Mouse (Mus musculus) CH12.LX (cell line): ENCODE measurements at regions not wholly inside any gene's neighbourhood (a gene's known extent, or its start where the extent isn't known, plus 50 kb on each side); places are given as distances from the start of the nearest gene placed in this dataset.

ENCODE experiments used
- DNase-seq: peaks from one replicate; pipeline ENCODE4 v3.0.0-alpha.2; 2013; ENCODE audit errors: extremely low read depth
- H3K27ac ChIP-seq: 2 replicates; pipeline ENCODE4 v1.5.1; 2012; ENCODE audit warnings: low read depth, mild to moderate bottlenecking, control low read depth, moderate library complexity; ENCODE audit not compliant: insufficient read depth
- H3K27me3 ChIP-seq: replicated peaks from 2 replicates; pipeline ENCODE3; 2012; ENCODE audit warnings: inconsistent platforms
- H3K36me3 ChIP-seq, 2 experiments: replicated peaks in 1 of 2; 2 replicates each; pipeline versions ENCODE3 to v1.6.1; 2012; ENCODE audit warnings: inconsistent platforms in 1 of 2, low read length in 1 of 2, mild to moderate bottlenecking in 1 of 2, mixed read lengths in 1 of 2, moderate library complexity in 1 of 2; ENCODE audit not compliant: control insufficient read depth in 1 of 2, insufficient read depth in 1 of 2
- H3K4me1 ChIP-seq, 2 experiments: 2 replicates each; pipeline ENCODE4 v1.6.1; 2012; ENCODE audit warnings: inconsistent platforms in 1 of 2, moderate library complexity in 1 of 2; ENCODE audit not compliant: insufficient read depth in 2 of 2, control insufficient read depth in 1 of 2
- H3K4me2 ChIP-seq: 2 replicates; pipeline ENCODE4 v1.6.1; 2012; ENCODE audit warnings: low read depth, mild to moderate bottlenecking, control low read depth; ENCODE audit not compliant: poor library complexity, insufficient read depth, severe bottlenecking
- H3K4me3 ChIP-seq, 3 experiments: fragments of 150-350 bp in 1 of 3; sonication (generic) in 1 of 3; replicated peaks in 1 of 3; 2 replicates each; pipeline versions ENCODE3 to v1.5.1; 2011 to 2012; ENCODE audit warnings: low read depth in 2 of 3, low read length in 2 of 3, mild to moderate bottlenecking in 2 of 3, moderate library complexity in 2 of 3, control low read depth in 1 of 3, improper control_type of control experiment in 1 of 3, inconsistent platforms in 1 of 3, mixed read lengths in 1 of 3; ENCODE audit not compliant: poor library complexity in 1 of 3
- H3K79me2 ChIP-seq: replicated peaks from 2 replicates; pipeline ENCODE4 v1.6.1; 2012; ENCODE audit warnings: mild to moderate bottlenecking, moderate library complexity; ENCODE audit not compliant: control insufficient read depth, poor library complexity, insufficient read depth, severe bottlenecking; ENCODE audit errors: extremely low read depth
- H3K9ac ChIP-seq: 2 replicates; pipeline ENCODE4 v1.6.1; 2012; ENCODE audit warnings: low read depth, mild to moderate bottlenecking, control low read depth, moderate library complexity; ENCODE audit not compliant: insufficient read depth
- H3K9me3 ChIP-seq: replicated peaks from 2 replicates; pipeline ENCODE3; 2012; ENCODE audit warnings: low read length, inconsistent platforms, mixed read lengths
- BHLHE40 ChIP-seq: IDR thresholded peaks from 2 replicates; pipeline ENCODE4 v1.6.1; 2011; ENCODE audit warnings: mild to moderate bottlenecking, low read depth, low read length, improper control_type of control experiment
- GABPA ChIP-seq: IDR thresholded peaks from 2 replicates; pipeline ENCODE4 v1.6.1; 2012; ENCODE audit warnings: low read depth, low read length, improper control_type of control experiment, inconsistent platforms; ENCODE audit not compliant: insufficient replicate concordance
- HCFC1 ChIP-seq: IDR thresholded peaks from 2 replicates; pipeline ENCODE4 v1.6.1; 2012; ENCODE audit warnings: low read depth, mild to moderate bottlenecking, inconsistent platforms, low read length, improper control_type of control experiment
- IRF4 ChIP-seq: IDR thresholded peaks from 2 replicates; pipeline ENCODE4 v1.6.1; 2014; ENCODE audit warnings: low read depth, mild to moderate bottlenecking, inconsistent platforms, low read length, improper control_type of control experiment
- JUN ChIP-seq: IDR thresholded peaks from 2 replicates; pipeline ENCODE4 v1.6.1; 2011; ENCODE audit warnings: low read depth, mild to moderate bottlenecking, low read length, improper control_type of control experiment, moderate library complexity; ENCODE audit not compliant: insufficient read depth
- MEF2A ChIP-seq: IDR thresholded peaks from 2 replicates; pipeline ENCODE4 v1.6.1; 2014; ENCODE audit warnings: low read depth, mild to moderate bottlenecking, inconsistent platforms, low read length, improper control_type of control experiment, borderline replicate concordance
- NELFE ChIP-seq: IDR thresholded peaks from 2 replicates; pipeline ENCODE4 v1.6.1; 2011; ENCODE audit warnings: low read depth, low read length, improper control_type of control experiment
- RAD21 ChIP-seq: IDR thresholded peaks from 2 replicates; pipeline ENCODE4 v1.6.1; 2011; ENCODE audit warnings: low read depth, mild to moderate bottlenecking, low read length, improper control_type of control experiment, moderate library complexity
- SMC3 ChIP-seq: IDR thresholded peaks from 2 replicates; pipeline ENCODE4 v1.6.1; 2011; ENCODE audit warnings: low read depth, low read length, improper control_type of control experiment
- UBTF ChIP-seq: IDR thresholded peaks from 2 replicates; pipeline ENCODE4 v1.6.1; 2012; ENCODE audit warnings: low read depth, mild to moderate bottlenecking, inconsistent platforms, low read length, improper control_type of control experiment, moderate library complexity
- USF1 ChIP-seq: IDR thresholded peaks from 2 replicates; pipeline ENCODE4 v1.6.1; 2014; ENCODE audit warnings: low read depth, mild to moderate bottlenecking, inconsistent platforms, low read length, improper control_type of control experiment
- ZC3H11A ChIP-seq: IDR thresholded peaks from 2 replicates; pipeline ENCODE4 v1.6.1; 2012; ENCODE audit warnings: low read depth, mild to moderate bottlenecking, inconsistent platforms, low read length, improper control_type of control experiment
- ZMIZ1 ChIP-seq: IDR thresholded peaks from 2 replicates; pipeline ENCODE4 v1.6.1; 2012; ENCODE audit warnings: low read depth, mild to moderate bottlenecking, inconsistent platforms, low read length, improper control_type of control experiment
- dilution Hi-C: fragments of 300-500 bp; cut with MboI; formaldehyde crosslinking; loops from 2 replicates; pipeline ENCODE4 v1.14.3; 2020; ENCODE audit warnings: low sequenced_read_pairs; ENCODE audit not compliant: extremely low pct_unique_long_range_greater_than_20kb, extremely low pct_ligation_motif_present
- in situ Hi-C: fragments of 300-500 bp; cut with MboI; formaldehyde crosslinking; loops from 3 replicates; pipeline ENCODE4 v1.14.3; 2019; ENCODE audit warnings: low sequenced_read_pairs, low pct_ligation_motif_present, low pct_unique_long_range_greater_than_20kb, mixed read lengths

- H3K4me1 ChIP-seq: no peaks in the 10 kb centered on the region
- in situ Hi-C loops (no loop called here), dilution Hi-C loops (no loop called here)
- no peak overlapping the region for H3K4me3 ChIP-seq
- H3K27ac ChIP-seq: no peak overlapping the region
- H3K9me3 ChIP-seq: no peaks in the 10 kb centered on the region
- no peak for DNase-seq
- TF ChIP-seq ZMIZ1: no peak
- TF ChIP-seq GABPA: no peak
- TF ChIP-seq UBTF: no peak
- TF ChIP-seq IRF4: no peak
- no peak overlapping the region for H3K9ac ChIP-seq
- H3K4me2 ChIP-seq: no peak overlapping the region
- H3K36me3 ChIP-seq: no peaks in the 10 kb centered on the region
- peaks cover 90% of the 10 kb centered on the region for H3K27me3 ChIP-seq
- no peaks in the 10 kb centered on the region for H3K79me2 ChIP-seq
Measured at GRCm38 (mm10) chr7:125334769-125335168, 109.7 kb upstream of the Kdm8 start.

GRCm38 (mm10) chr7:125335586-125336165 is 108.8 kb upstream of the Kdm8 start:
- dilution Hi-C loops: no loop called here
- H3K27me3 ChIP-seq: peaks cover 89% of the 10 kb centered on the region
- in situ Hi-C loops: no loop called here
- H3K4me3 ChIP-seq: no peak overlapping the region
- no peak overlapping the region for H3K9ac ChIP-seq
- no peaks in the 10 kb centered on the region for H3K9me3 ChIP-seq
- TF ChIP-seq JUN (no peak), GABPA (no peak), ZC3H11A (no peak), BHLHE40 (no peak), USF1 (no peak)
- H3K27ac ChIP-seq: no peak overlapping the region
- no peak overlapping the region for H3K4me2 ChIP-seq
- H3K4me1 ChIP-seq: no peaks in the 10 kb centered on the region
- H3K36me3 ChIP-seq: no peaks in the 10 kb centered on the region
- no peak for DNase-seq
- no peaks in the 10 kb centered on the region for H3K79me2 ChIP-seq

GRCm38 (mm10) chr7:125336826-125337225 is 107.7 kb upstream of the Kdm8 start:
- no peak overlapping the region for H3K9ac ChIP-seq
- DNase-seq: no peak
- TF ChIP-seq MEF2A (no peak), SMC3 (no peak), ZC3H11A (no peak), RAD21 (no peak), NELFE (no peak), HCFC1 (no peak), ZMIZ1 (no peak)
- in situ Hi-C loops (no loop called here), dilution Hi-C loops (no loop called here)
- H3K79me2 ChIP-seq: no peaks in the 10 kb centered on the region
- no peak overlapping the region for H3K4me2 ChIP-seq
- no peaks in the 10 kb centered on the region for H3K36me3 ChIP-seq
- H3K9me3 ChIP-seq: no peaks in the 10 kb centered on the region
- peaks cover 84% of the 10 kb centered on the region for H3K27me3 ChIP-seq
- no peaks in the 10 kb centered on the region for H3K4me1 ChIP-seq
- H3K27ac ChIP-seq: no peak overlapping the region
- no peak overlapping the region for H3K4me3 ChIP-seq
